ENCODE assay signal across 14 mouse cellular contexts in the genomic region with DNA sequence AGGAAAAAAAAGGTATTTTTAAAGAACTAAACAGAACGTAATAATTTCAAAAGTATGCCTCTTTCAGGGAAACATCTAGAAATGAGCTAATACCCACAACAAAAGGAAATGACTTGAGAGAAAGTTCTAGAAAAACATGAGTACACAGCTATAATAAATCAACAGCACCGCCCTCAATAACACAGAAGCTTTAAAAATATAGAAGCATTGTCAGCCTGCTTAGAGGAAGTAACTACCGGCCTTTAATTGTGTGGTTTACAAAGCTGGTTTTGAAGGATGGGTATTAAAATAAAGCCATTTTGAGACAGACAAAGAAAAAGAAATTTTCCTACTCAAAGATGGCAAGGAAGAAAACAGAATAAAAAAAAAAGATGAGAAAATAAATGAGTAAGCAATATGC.
"Had no signal": no experiment of that assay in that cellular context is flagged by ENCODE, and none has a peak within 500 bp of the region (broad histone marks: within the 10 kb centered on the region; RNA-seq: fewer than 3 reads in every experiment).

No protein-coding gene starts in this region.

- H3K4me1 ChIP-seq: midbrain, embryonic 13.5 days; midbrain, embryonic 15.5 days; neural tube, embryonic 12.5 days; stomach, embryonic 15.5 days had no signal

- ATAC-seq: liver, postnatal 0 days; lung, postnatal 0 days; midbrain, embryonic 13.5 days; midbrain, embryonic 15.5 days had no signal

- H3K27me3 ChIP-seq: lung, embryonic 15.5 days; megakaryocyte, embryonic 14.5 days; midbrain, embryonic 13.5 days; midbrain, embryonic 15.5 days; neural tube, embryonic 12.5 days; stomach, embryonic 15.5 days had no signal

- DNase-seq: liver, postnatal 0 days; lung, postnatal 14 days; lung, postnatal 4 days; right cerebral cortex, postnatal 14 days; thymus, adult 2 months; thymus, postnatal 25 days had no signal

- H3K27ac ChIP-seq: lung, embryonic 15.5 days; midbrain, embryonic 13.5 days; midbrain, embryonic 15.5 days; neural tube, embryonic 12.5 days; stomach, embryonic 15.5 days; stomach, postnatal 0 days had no signal

- H3K9ac ChIP-seq: liver, postnatal 0 days; lung, embryonic 15.5 days; midbrain, embryonic 13.5 days; midbrain, embryonic 15.5 days; neural tube, embryonic 12.5 days; stomach, embryonic 15.5 days had no signal

- H3K36me3 ChIP-seq: lung, embryonic 15.5 days; midbrain, embryonic 13.5 days; midbrain, embryonic 15.5 days; neural tube, embryonic 12.5 days; stomach, embryonic 15.5 days had no signal

- H3K4me3 ChIP-seq: lung, embryonic 15.5 days; midbrain, embryonic 13.5 days; midbrain, embryonic 15.5 days; neural tube, embryonic 12.5 days; stomach, embryonic 15.5 days had no signal
